Mouse (Mus musculus): Measurements from ENCODE around the gene 1190007I07Rik. TPM values are rescaled to one million over a fixed set of nuclear protein-coding genes. Genes with fewer than 3 reads are reported as not detected.

The 1190007I07Rik gene
- polyA plus RNA-seq (2016; fragmentation: Nextera tagmentation; extraction: Ambion mirVana): 35.0 and 37.5 TPM in 2 replicates

GRCm38 (mm10) chr10:82622671-82623552 lies at the start of gene 1190007I07Rik:
TSS of gene 1190007I07Rik (minus strand) at chr10:82623228.
- no peaks in the 10 kb centered on the region for H3K27me3 ChIP-seq (replicated peaks)
- under 1% methylated on average over 60 of the region's 61 CpGs for WGBS
- peak within 1 kb of the TSS; percentile 73 for H3K4me2 ChIP-seq
- peak within 1 kb of the TSS; percentile 71 for H3K27ac ChIP-seq (ENCODE audit: poor library complexity, severe bottlenecking)
- peak; percentile 92 for ATAC-seq (ENCODE audit: insufficient number of reproducible peaks, low FRiP score)
- H3K36me3 ChIP-seq: peaks cover 11% of the 10 kb centered on the region; the same call in 1 of the 2 replicates
- peaks cover 4% of the 10 kb centered on the region; the same call in 1 of the 2 replicates for H3K4me1 ChIP-seq (replicated peaks)
- peak within 1 kb of the TSS; percentile 86 for H3K4me3 ChIP-seq
- H3K9ac ChIP-seq: peak within 1 kb of the TSS; percentile 81
- H3K9me3 ChIP-seq (replicated peaks): no peaks in the 10 kb centered on the region

GRCm38 (mm10) chr10:82670205-82670604 lies 47.2 kb upstream of the 1190007I07Rik start:
- H3K9me3 ChIP-seq (replicated peaks): no peaks in the 10 kb centered on the region
- no peak overlapping the region for H3K4me3 ChIP-seq
- 0 out of 2 replicates have a peak, but pooled peaks cover 6% of the 10 kb centered on the region for H3K4me1 ChIP-seq (replicated peaks)
- H3K27ac ChIP-seq (ENCODE audit: poor library complexity, severe bottlenecking): no peak overlapping the region
- ATAC-seq (ENCODE audit: insufficient number of reproducible peaks, low FRiP score): no peak
- H3K4me2 ChIP-seq: no peak overlapping the region
- no peaks in the 10 kb centered on the region for H3K27me3 ChIP-seq (replicated peaks)
- H3K9ac ChIP-seq: no peak overlapping the region
- no peaks in the 10 kb centered on the region for H3K36me3 ChIP-seq
- 75% methylated on average over 6 of the region's 6 CpGs for WGBS

- no peak overlapping the region for H3K27ac ChIP-seq (ENCODE audit: poor library complexity, severe bottlenecking)
- ATAC-seq (ENCODE audit: insufficient number of reproducible peaks, low FRiP score): peak; percentile 79
- 0 out of 2 replicates have a peak, but pooled peaks cover 3% of the 10 kb centered on the region for H3K27me3 ChIP-seq (replicated peaks)
- H3K9me3 ChIP-seq (replicated peaks): no peaks in the 10 kb centered on the region
- peak overlapping the region; percentile 65 for H3K4me2 ChIP-seq
- H3K4me1 ChIP-seq (replicated peaks): no peaks in the 10 kb centered on the region; the same call in 1 of the 2 replicates
- WGBS: 9% methylated on average over 22 of the region's 22 CpGs
- peak overlapping the region; percentile 15 for H3K4me3 ChIP-seq
- peak overlapping the region; percentile 34; the same call in 1 of the 2 replicates for H3K9ac ChIP-seq
- no peaks in the 10 kb centered on the region for H3K36me3 ChIP-seq
Observed at GRCm38 (mm10) chr10:82666436-82667234, 43.6 kb upstream of the 1190007I07Rik start.

GRCm38 (mm10) chr10:82665951-82666350 lies 42.9 kb upstream of the 1190007I07Rik start:
- H3K4me3 ChIP-seq: no peak overlapping the region
- ATAC-seq (ENCODE audit: insufficient number of reproducible peaks, low FRiP score): no peak
- no peak overlapping the region for H3K4me2 ChIP-seq

GRCm38 (mm10) chr10:82663289-82663688 lies 40.3 kb upstream of the 1190007I07Rik start:
- WGBS: 82% methylated on average over 2 of the region's 2 CpGs
- Histone ChIP-seq H3K4me3 (no peak overlapping the region), H3K36me3 (no peaks in the 10 kb centered on the region), H3K9ac (no peak overlapping the region), H3K9me3 (replicated peaks) (no peaks in the 10 kb centered on the region), H3K4me2 (no peak overlapping the region), H3K4me1 (replicated peaks) (no peaks in the 10 kb centered on the region; the same call in 1 of the 2 replicates), H3K27ac (ENCODE audit: poor library complexity, severe bottlenecking) (no peak overlapping the region), H3K27me3 (replicated peaks) (0 out of 2 replicates have a peak, but pooled peaks cover 3% of the 10 kb centered on the region)
- no peak for ATAC-seq (ENCODE audit: insufficient number of reproducible peaks, low FRiP score)

More at GRCm38 (mm10) chr10:82665951-82666350, 42.9 kb upstream of the 1190007I07Rik start:
- 59% methylated on average over 3 of the region's 3 CpGs for WGBS
- Histone ChIP-seq H3K4me1 (replicated peaks) (no peaks in the 10 kb centered on the region; the same call in 1 of the 2 replicates), H3K36me3 (no peaks in the 10 kb centered on the region), H3K27me3 (replicated peaks) (0 out of 2 replicates have a peak, but pooled peaks cover 3% of the 10 kb centered on the region), H3K27ac (ENCODE audit: poor library complexity, severe bottlenecking) (no peak overlapping the region), H3K9ac (no peak overlapping the region), H3K9me3 (replicated peaks) (no peaks in the 10 kb centered on the region)

GRCm38 (mm10) chr10:82662267-82662990 lies 39.4 kb upstream of the 1190007I07Rik start:
- WGBS: 77% methylated on average over 14 of the region's 14 CpGs
- Histone ChIP-seq H3K9me3 (replicated peaks) (no peaks in the 10 kb centered on the region), H3K36me3 (no peaks in the 10 kb centered on the region), H3K27me3 (replicated peaks) (0 out of 2 replicates have a peak, but pooled peaks cover 3% of the 10 kb centered on the region), H3K9ac (no peak overlapping the region), H3K4me3 (no peak overlapping the region), H3K4me1 (replicated peaks) (peaks cover 4% of the 10 kb centered on the region; the same call in 1 of the 2 replicates), H3K27ac (ENCODE audit: poor library complexity, severe bottlenecking) (no peak overlapping the region), H3K4me2 (no peak overlapping the region)
- no peak for ATAC-seq (ENCODE audit: insufficient number of reproducible peaks, low FRiP score)

- 0 out of 2 replicates have a peak, but pooled peaks cover 3% of the 10 kb centered on the region for H3K27me3 ChIP-seq (replicated peaks)
- H3K4me2 ChIP-seq: no peak overlapping the region
- H3K4me3 ChIP-seq: no peak overlapping the region
- H3K4me1 ChIP-seq (replicated peaks): peaks cover 4% of the 10 kb centered on the region; the same call in 1 of the 2 replicates
- H3K9me3 ChIP-seq (replicated peaks): no peaks in the 10 kb centered on the region
- H3K27ac ChIP-seq (ENCODE audit: poor library complexity, severe bottlenecking): no peak overlapping the region
- ATAC-seq (ENCODE audit: insufficient number of reproducible peaks, low FRiP score): no peak
- no peaks in the 10 kb centered on the region for H3K36me3 ChIP-seq
- no peak overlapping the region for H3K9ac ChIP-seq
- WGBS: 80% methylated on average over 8 of the region's 8 CpGs
Observed at GRCm38 (mm10) chr10:82661820-82662219, 38.8 kb upstream of the 1190007I07Rik start.

- 79% methylated on average over 3 of the region's 3 CpGs for WGBS
Observed at GRCm38 (mm10) chr10:82654581-82654980, 31.6 kb upstream of the 1190007I07Rik start.

GRCm38 (mm10) chr10:82652625-82653024 lies 29.6 kb upstream of the 1190007I07Rik start:
- no peak for ATAC-seq (ENCODE audit: insufficient number of reproducible peaks, low FRiP score)
- Histone ChIP-seq H3K27ac (ENCODE audit: poor library complexity, severe bottlenecking) (no peak overlapping the region), H3K4me1 (replicated peaks) (no peaks in the 10 kb centered on the region), H3K4me3 (no peak overlapping the region), H3K4me2 (no peak overlapping the region), H3K36me3 (peaks cover 31% of the 10 kb centered on the region), H3K27me3 (replicated peaks) (no peaks in the 10 kb centered on the region), H3K9me3 (replicated peaks) (no peaks in the 10 kb centered on the region), H3K9ac (no peak overlapping the region)
- 63% methylated on average over 5 of the region's 5 CpGs for WGBS

More at GRCm38 (mm10) chr10:82654581-82654980, 31.6 kb upstream of the 1190007I07Rik start:
- no peaks in the 10 kb centered on the region for H3K27me3 ChIP-seq (replicated peaks)
- H3K27ac ChIP-seq (ENCODE audit: poor library complexity, severe bottlenecking): no peak overlapping the region
- no peak overlapping the region for H3K9ac ChIP-seq
- ATAC-seq (ENCODE audit: insufficient number of reproducible peaks, low FRiP score): no peak
- H3K4me3 ChIP-seq: no peak overlapping the region
- peaks cover 23% of the 10 kb centered on the region for H3K36me3 ChIP-seq
- no peak overlapping the region for H3K4me2 ChIP-seq
- H3K4me1 ChIP-seq (replicated peaks): 0 out of 2 replicates have a peak, but pooled peaks cover 4% of the 10 kb centered on the region
- no peaks in the 10 kb centered on the region for H3K9me3 ChIP-seq (replicated peaks)

- Histone ChIP-seq H3K36me3 (peaks cover 43% of the 10 kb centered on the region), H3K4me1 (replicated peaks) (no peaks in the 10 kb centered on the region), H3K4me3 (no peak overlapping the region), H3K27ac (ENCODE audit: poor library complexity, severe bottlenecking) (no peak overlapping the region), H3K4me2 (no peak overlapping the region), H3K27me3 (replicated peaks) (no peaks in the 10 kb centered on the region), H3K9ac (no peak overlapping the region), H3K9me3 (replicated peaks) (no peaks in the 10 kb centered on the region)
- no peak for ATAC-seq (ENCODE audit: insufficient number of reproducible peaks, low FRiP score)
- 88% methylated on average over 5 of the region's 5 CpGs for WGBS
Observed at GRCm38 (mm10) chr10:82651221-82651620, 28.2 kb upstream of the 1190007I07Rik start.
